Mouse (Mus musculus): ENCODE measurements around the gene Gbx1. TPM values are rescaled to one million over a fixed set of nuclear protein-coding genes. Genes with fewer than 3 reads are reported as not detected.

Gbx1 gene
- polyA plus RNA-seq, 1 experiment from 2014 or later: not detected

DNA sequence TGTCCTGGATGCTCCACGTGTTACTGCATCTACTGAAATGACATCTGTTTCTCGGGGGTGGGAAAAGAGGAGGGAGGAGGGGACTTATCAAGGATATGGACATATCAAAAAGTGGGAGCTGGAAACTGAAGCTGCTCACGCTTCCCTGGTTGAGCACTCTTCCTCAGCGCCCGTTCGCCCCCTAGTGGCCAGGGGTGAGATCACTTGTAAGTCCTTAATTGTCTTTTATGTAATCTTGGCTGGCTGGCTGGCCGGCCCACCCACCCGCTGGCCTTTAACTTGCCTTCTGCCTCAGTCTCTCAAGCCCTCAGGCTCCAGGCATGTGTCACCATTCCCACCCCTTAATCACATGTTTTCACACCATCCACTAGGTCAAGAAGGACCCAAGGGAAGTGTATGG lies 40.9 kb downstream of the Gbx1 start:
- H3K9me3 ChIP-seq (ENCODE audit: low read length): no peaks in the 10 kb centered on the region
- ATAC-seq (ENCODE audit: low FRiP score, low TSS enrichment): no peak
- H3K27ac ChIP-seq (ENCODE audit: low read length): no peak overlapping the region
- H3K4me3 ChIP-seq (ENCODE audit: low read length): no peak overlapping the region
- H3K36me3 ChIP-seq (ENCODE audit: insufficient read depth, low read length): peaks cover 28% of the 10 kb centered on the region
- no peak overlapping the region for H3K9ac ChIP-seq (replicated peaks; ENCODE audit: low read length)
- peaks cover 24% of the 10 kb centered on the region for H3K4me1 ChIP-seq (ENCODE audit: insufficient read depth, low read length)
- WGBS: 3% methylated on average over 8 of the region's 8 CpGs
- no peak overlapping the region for H3K4me2 ChIP-seq (replicated peaks; ENCODE audit: low read depth, low read length)
- no peaks in the 10 kb centered on the region for H3K27me3 ChIP-seq (ENCODE audit: insufficient read depth, low read length)

DNA sequence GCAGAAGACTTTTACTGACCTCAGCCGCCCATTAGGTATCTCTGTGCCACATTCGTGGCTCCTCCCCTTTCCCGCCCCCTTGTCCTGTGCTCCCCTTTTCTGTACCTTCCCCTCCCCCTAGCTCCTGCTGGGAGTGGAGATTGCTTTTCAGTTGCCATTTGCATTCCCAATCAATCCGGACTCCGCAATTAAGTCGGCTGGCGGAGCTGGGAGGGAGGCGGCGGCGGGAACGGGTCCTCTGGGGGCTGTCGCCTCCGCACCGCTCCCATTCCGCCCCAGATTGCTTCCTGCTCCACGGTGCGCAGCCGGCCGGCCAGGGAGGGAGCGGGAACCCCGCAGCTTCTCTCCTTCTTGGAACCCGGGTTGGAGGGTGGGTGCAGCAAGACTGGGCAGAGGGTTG lies 42.0 kb downstream of the Gbx1 start:
- Histone ChIP-seq H3K27ac (ENCODE audit: low read length) (no peak overlapping the region), H3K4me1 (ENCODE audit: insufficient read depth, low read length) (peaks cover 24% of the 10 kb centered on the region), H3K4me2 (replicated peaks; ENCODE audit: low read depth, low read length) (peak overlapping the region; percentile 48), H3K9me3 (ENCODE audit: low read length) (no peaks in the 10 kb centered on the region), H3K27me3 (ENCODE audit: insufficient read depth, low read length) (no peaks in the 10 kb centered on the region), H3K9ac (replicated peaks; ENCODE audit: low read length) (peak overlapping the region; percentile 33), H3K36me3 (ENCODE audit: insufficient read depth, low read length) (peaks cover 31% of the 10 kb centered on the region), H3K4me3 (ENCODE audit: low read length) (peak overlapping the region; percentile 12)
- no peak for ATAC-seq (ENCODE audit: low FRiP score, low TSS enrichment)
- WGBS: 20% methylated on average over 22 of the region's 22 CpGs

DNA sequence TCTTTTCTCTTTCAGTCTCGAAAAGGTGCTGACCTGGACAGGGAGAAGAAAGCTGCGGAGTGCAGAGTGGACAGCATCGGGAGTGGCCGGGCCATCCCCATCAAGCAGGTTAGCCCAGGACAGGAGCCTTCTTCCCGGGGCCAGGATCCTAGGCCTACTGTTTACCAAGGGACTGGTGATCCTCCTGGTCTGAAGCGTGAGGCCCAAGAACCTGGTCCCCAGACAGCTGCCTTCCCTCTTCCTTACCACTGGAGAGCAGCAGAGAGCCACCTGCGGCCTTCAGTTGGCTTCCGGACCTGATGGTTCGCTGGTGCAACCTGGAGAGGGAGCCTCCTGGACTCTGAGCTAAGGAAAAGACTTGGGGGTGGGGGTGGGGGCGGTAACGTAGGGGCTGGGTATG lies 43.7 kb downstream of the Gbx1 start:
- Histone ChIP-seq H3K27ac (ENCODE audit: low read length) (peak overlapping the region; percentile 72), H3K4me3 (ENCODE audit: low read length) (no peak overlapping the region), H3K9me3 (ENCODE audit: low read length) (no peaks in the 10 kb centered on the region), H3K27me3 (ENCODE audit: insufficient read depth, low read length) (no peaks in the 10 kb centered on the region), H3K36me3 (ENCODE audit: insufficient read depth, low read length) (peaks cover 37% of the 10 kb centered on the region), H3K9ac (replicated peaks; ENCODE audit: low read length) (0 out of 2 replicates have a peak overlapping the region, but pooled peaks have one; percentile 23), H3K4me2 (replicated peaks; ENCODE audit: low read depth, low read length) (no peak overlapping the region), H3K4me1 (ENCODE audit: insufficient read depth, low read length) (peaks cover 24% of the 10 kb centered on the region)
- ATAC-seq (ENCODE audit: low FRiP score, low TSS enrichment): peak; percentile 43; the same call in 1 of the 2 replicates
- WGBS: 26% methylated on average over 11 of the region's 11 CpGs

DNA sequence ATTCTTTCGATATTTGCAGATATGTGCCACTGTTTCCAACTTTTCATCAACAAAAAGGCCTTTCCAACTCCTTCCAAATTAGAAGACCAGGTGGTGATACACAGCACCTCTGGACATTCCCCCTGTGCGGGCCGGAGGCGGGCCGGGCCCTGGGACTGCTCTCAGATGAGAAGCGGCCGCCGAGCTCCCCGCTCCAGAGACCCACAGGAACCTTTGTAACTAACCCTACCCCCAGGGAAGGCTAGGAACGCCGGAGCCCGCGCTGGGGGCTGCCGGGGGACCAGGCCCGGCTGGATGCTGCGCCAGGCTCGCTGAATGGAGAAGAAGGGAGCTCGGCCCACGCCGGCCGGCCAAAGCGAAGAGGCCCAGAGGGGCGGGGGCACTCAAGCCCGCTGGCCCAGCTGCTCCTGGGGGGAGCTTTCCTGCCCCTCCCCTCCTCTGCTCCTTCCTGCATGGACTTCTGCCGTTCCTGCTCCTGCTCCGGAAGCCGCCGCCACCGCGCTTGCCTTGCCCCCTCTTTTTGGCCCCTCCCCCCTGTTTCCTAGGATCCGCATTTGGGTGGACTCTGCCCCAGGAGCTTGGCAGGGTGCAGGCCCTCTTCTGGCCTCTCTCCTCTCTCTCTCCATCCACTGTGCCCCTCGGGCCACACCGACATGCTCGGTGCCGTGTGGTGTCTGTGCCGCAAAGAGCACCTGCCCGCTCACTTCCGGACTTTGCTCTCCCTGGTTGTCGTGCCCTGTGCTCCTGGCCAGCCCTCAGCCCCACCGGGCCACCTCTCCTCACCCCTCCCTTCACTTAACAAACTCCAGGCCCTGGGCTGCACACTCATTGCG lies 44.5 kb downstream of the Gbx1 start:
- no peaks in the 10 kb centered on the region for H3K27me3 ChIP-seq (ENCODE audit: insufficient read depth, low read length)
- peak overlapping the region; percentile 26; the same call in 1 of the 2 replicates for H3K4me2 ChIP-seq (replicated peaks; ENCODE audit: low read depth, low read length)
- H3K4me3 ChIP-seq (ENCODE audit: low read length): no peak overlapping the region
- peaks cover 24% of the 10 kb centered on the region for H3K4me1 ChIP-seq (ENCODE audit: insufficient read depth, low read length)
- peak overlapping the region; percentile 72 for H3K27ac ChIP-seq (ENCODE audit: low read length)
- H3K9ac ChIP-seq (replicated peaks; ENCODE audit: low read length): 0 out of 2 replicates have a peak overlapping the region, but pooled peaks have one; percentile 32
- peaks cover 37% of the 10 kb centered on the region for H3K36me3 ChIP-seq (ENCODE audit: insufficient read depth, low read length)
- ATAC-seq (ENCODE audit: low FRiP score, low TSS enrichment): peak; percentile 71
- WGBS: 49% methylated on average over 38 of the region's 41 CpGs
- no peaks in the 10 kb centered on the region for H3K9me3 ChIP-seq (ENCODE audit: low read length)

DNA sequence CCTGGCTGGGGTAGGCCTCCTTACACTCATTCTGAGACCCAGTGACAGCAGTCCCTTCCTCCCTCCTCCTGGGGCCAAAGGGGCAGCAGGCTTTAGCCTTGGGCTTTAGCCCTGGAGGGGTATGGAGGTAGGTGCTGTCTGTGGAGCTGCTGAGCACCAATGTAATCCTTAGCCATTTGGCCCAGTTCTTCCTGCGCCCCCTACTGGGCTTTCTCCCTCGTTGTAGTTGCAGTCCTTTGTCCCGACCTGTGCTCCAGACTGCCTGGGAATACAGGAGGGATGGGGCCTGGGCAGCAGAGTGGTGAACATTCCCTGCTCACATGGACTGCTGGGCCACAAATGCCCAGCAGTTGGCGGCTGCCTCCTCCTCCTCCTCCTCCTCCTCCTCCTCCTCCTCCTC lies 45.4 kb downstream of the Gbx1 start:
- 7% methylated on average over 4 of the region's 4 CpGs for WGBS
- Histone ChIP-seq H3K4me2 (replicated peaks; ENCODE audit: low read depth, low read length) (no peak overlapping the region), H3K27ac (ENCODE audit: low read length) (no peak overlapping the region), H3K36me3 (ENCODE audit: insufficient read depth, low read length) (peaks cover 43% of the 10 kb centered on the region), H3K4me3 (ENCODE audit: low read length) (no peak overlapping the region), H3K9ac (replicated peaks; ENCODE audit: low read length) (no peak overlapping the region), H3K27me3 (ENCODE audit: insufficient read depth, low read length) (no peaks in the 10 kb centered on the region), H3K9me3 (ENCODE audit: low read length) (no peaks in the 10 kb centered on the region), H3K4me1 (ENCODE audit: insufficient read depth, low read length) (peaks cover 24% of the 10 kb centered on the region)
- ATAC-seq (ENCODE audit: low FRiP score, low TSS enrichment): peak; percentile 29

DNA sequence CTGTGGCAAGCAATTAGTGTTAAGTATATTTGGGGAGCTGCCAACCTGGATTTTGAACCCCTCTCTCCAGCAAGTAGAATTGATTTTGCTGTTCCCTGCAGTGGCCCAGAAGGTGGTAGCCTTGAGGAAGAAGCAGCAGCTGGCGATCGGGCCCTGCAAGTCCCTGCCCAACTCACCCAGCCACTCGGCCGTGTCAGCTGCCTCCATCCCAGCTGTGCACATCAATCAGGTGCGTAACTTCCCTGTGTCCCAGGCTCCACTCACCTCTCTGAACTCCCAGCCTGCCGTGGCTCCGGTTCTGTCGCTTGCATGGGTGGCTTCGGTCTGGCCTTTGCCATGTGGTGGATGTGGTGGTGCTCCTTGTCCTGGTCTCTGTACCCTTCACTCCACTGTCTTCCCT lies 49.1 kb downstream of the Gbx1 start:
- Histone ChIP-seq H3K9ac (replicated peaks; ENCODE audit: low read length) (no peak overlapping the region), H3K4me2 (replicated peaks; ENCODE audit: low read depth, low read length) (no peak overlapping the region), H3K9me3 (ENCODE audit: low read length) (no peaks in the 10 kb centered on the region), H3K4me3 (ENCODE audit: low read length) (no peak overlapping the region), H3K27ac (ENCODE audit: low read length) (no peak overlapping the region), H3K36me3 (ENCODE audit: insufficient read depth, low read length) (peaks cover 39% of the 10 kb centered on the region), H3K4me1 (ENCODE audit: insufficient read depth, low read length) (peaks cover 37% of the 10 kb centered on the region), H3K27me3 (ENCODE audit: insufficient read depth, low read length) (no peaks in the 10 kb centered on the region; the same call in 1 of the 2 replicates)
- 56% methylated on average over 9 of the region's 9 CpGs for WGBS
- no peak for ATAC-seq (ENCODE audit: low FRiP score, low TSS enrichment)

DNA sequence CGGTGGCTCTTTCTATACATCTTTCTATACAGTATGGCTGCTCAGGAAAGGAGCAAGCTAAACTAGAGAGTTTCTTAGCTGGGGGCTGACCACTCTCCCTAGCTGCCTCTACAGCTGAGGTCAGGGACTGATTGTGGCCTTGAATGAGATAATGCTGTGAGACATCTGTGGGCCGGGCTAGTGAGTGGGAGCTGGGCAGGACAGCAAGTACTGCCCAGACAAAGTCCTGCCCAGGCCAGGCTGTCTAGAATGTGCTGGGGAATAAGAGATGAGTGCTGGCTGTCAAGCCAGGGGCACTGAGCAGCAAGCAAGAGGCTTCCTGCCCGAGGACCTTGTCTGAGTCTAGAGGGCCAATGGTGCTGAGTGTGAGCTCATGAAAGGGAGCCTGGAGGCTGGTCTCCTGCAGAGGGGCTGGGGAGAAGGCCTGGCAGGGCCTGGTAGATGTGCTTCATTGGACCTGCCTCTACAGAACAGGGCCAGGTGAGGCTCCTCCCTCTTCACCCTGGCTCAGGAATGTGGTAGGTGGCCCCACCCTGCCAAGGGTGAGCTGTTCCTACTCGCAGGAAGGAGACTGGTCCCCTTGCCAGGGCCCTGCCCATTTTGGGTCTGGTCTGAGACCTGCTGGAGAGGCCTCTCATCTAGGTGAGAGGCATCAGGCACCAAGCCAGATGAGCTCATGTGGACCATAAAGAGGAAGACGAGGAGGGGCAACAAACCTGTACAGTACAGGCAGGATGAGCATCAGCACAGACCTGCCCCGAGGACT lies 51.3 kb downstream of the Gbx1 start:
- ATAC-seq (ENCODE audit: low FRiP score, low TSS enrichment): peak; percentile 21; the same call in 1 of the 2 replicates
- peak overlapping the region; percentile 85 for H3K4me2 ChIP-seq (replicated peaks; ENCODE audit: low read depth, low read length)
- H3K9ac ChIP-seq (replicated peaks; ENCODE audit: low read length): no peak overlapping the region
- no peaks in the 10 kb centered on the region; the same call in 1 of the 2 replicates for H3K27me3 ChIP-seq (ENCODE audit: insufficient read depth, low read length)
- 79% methylated on average over 6 of the region's 6 CpGs for WGBS
- peaks cover 38% of the 10 kb centered on the region for H3K36me3 ChIP-seq (ENCODE audit: insufficient read depth, low read length)
- peaks cover 27% of the 10 kb centered on the region for H3K4me1 ChIP-seq (ENCODE audit: insufficient read depth, low read length)
- no peaks in the 10 kb centered on the region for H3K9me3 ChIP-seq (ENCODE audit: low read length)
- H3K27ac ChIP-seq (ENCODE audit: low read length): no peak overlapping the region
- H3K4me3 ChIP-seq (ENCODE audit: low read length): peak overlapping the region; percentile 54

DNA sequence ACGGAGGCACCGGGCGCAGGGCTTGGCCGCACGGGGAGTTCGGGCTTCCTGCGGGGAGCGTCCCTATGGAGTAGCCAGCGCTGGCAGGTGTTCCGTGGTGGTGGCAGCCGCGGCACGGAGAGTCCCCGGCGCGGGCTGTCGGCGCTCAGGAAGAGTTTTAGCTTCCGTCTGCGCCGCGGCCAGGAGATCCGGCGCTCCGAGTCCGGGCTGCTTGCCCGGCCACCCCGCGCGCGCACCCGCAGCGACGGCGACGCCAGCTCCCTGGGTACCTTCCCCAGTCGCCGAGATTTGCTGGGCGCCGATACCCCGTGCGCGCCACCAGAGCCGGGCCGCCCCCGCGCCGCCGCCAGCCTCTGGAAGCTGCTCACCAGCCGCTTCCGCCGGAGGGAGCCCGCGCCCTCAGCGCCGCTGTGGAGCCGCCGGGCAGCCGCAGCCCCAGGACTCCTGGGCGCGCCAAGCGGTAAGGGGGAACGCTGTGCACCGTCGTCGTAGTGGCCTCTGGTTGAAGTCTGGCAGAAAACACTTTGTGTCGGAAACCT lies 52.2 kb downstream of the Gbx1 start:
- H3K27ac ChIP-seq (ENCODE audit: low read length): no peak overlapping the region
- WGBS: 2% methylated on average over 67 of the region's 67 CpGs
- ATAC-seq (ENCODE audit: low FRiP score, low TSS enrichment): no peak

DNA sequence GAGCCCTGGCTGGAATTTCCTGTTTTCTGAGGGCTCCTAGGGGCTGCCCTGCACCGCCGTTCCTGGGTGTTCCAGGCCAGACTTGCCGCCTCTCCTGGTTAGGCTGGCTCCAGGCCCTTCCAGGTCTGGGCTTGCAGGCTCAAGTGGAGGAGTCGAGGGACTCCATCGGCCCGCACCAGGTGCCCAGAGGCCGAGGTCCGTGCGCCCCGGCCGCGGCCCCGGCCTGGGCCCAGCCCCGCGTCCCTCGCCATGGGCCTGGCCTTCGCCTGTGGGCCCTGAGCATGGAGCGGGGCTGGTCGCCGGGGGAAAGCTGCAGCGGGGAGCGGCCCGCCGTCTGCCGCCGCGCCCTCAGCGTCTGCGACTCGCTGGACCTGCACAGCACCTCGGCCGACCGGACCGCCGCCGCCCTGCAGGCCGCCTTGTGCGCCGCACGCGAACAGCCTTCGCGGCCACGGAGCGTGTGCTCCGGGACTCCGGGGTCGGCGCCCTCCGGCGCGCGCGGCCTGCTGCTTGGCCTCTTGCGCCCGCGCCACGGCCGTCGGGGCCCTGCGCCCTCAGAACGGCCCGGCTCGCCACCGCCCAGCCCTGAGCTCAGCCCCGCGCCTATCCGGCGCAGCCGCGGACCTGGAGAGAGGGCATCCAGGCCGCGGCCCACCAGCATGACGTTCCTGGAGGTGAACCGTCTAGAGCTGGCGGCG lies 52.8 kb downstream of the Gbx1 start:
- 4% methylated on average over 66 of the region's 77 CpGs for WGBS
- peak; percentile 32 for ATAC-seq (ENCODE audit: low FRiP score, low TSS enrichment)
- H3K9ac ChIP-seq (replicated peaks; ENCODE audit: low read length): peak overlapping the region; percentile 64

More for the DNA sequence above, 52.2 kb downstream of the Gbx1 start:
- Histone ChIP-seq H3K9me3 (ENCODE audit: low read length) (no peaks in the 10 kb centered on the region), H3K27me3 (ENCODE audit: insufficient read depth, low read length) (no peaks in the 10 kb centered on the region; the same call in 1 of the 2 replicates), H3K4me3 (ENCODE audit: low read length) (peak overlapping the region; percentile 54), H3K4me1 (ENCODE audit: insufficient read depth, low read length) (peaks cover 27% of the 10 kb centered on the region), H3K4me2 (replicated peaks; ENCODE audit: low read depth, low read length) (peak overlapping the region; percentile 85), H3K36me3 (ENCODE audit: insufficient read depth, low read length) (peaks cover 29% of the 10 kb centered on the region), H3K9ac (replicated peaks; ENCODE audit: low read length) (peak overlapping the region; percentile 64)

More for the DNA sequence above, 52.8 kb downstream of the Gbx1 start:
- Histone ChIP-seq H3K9me3 (ENCODE audit: low read length) (no peaks in the 10 kb centered on the region), H3K27ac (ENCODE audit: low read length) (no peak overlapping the region), H3K4me1 (ENCODE audit: insufficient read depth, low read length) (peaks cover 27% of the 10 kb centered on the region), H3K27me3 (ENCODE audit: insufficient read depth, low read length) (no peaks in the 10 kb centered on the region; the same call in 1 of the 2 replicates), H3K36me3 (ENCODE audit: insufficient read depth, low read length) (peaks cover 24% of the 10 kb centered on the region), H3K4me3 (ENCODE audit: low read length) (peak overlapping the region; percentile 54), H3K4me2 (replicated peaks; ENCODE audit: low read depth, low read length) (peak overlapping the region; percentile 85)

Measured in kidney, embryonic 16.5 days (tissue).